Mouse (Mus musculus) T-cell, adult 66 days (primary cell): ENCODE data around the gene Cd79b. TPM values are rescaled to one million over a fixed set of nuclear protein-coding genes. Genes with fewer than 3 reads are reported as not detected.

Experiments
- total RNA-seq, 2 experiments: library from RNA; stranded (reverse); gene quantifications; 3 replicates in 1 of 2; 4 replicates in 1 of 2; pipeline ENCODE4 v1.2.4; 2023

Gene Cd79b
- total RNA-seq, result 10 to 100 TPM in 1 of 2 experiments, 1 to 10 TPM in 1; 4.0 to 11.3 TPM

DNA sequence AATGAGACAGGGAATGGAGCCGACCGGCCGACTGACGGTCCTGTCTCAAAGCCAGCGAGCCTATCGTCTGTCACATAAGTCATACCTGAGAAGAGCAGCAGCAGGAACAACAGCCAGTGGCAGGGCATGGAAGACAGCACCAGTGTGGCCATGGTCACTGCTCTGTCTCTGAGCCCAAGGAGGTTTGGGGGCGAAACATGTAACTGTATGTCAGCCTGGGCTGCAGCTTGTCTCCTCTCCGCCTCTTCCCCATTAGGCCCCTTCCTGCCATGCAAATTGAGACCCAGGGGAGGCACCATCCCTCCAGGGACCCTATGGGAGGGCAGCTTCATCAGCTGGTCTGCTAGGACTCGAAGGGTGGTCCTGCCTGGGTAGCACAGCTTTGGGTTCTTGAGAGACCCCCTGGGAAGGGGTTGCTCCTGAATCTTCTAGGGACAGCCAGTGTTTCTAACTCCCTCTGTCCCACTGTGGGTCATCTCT lies at the start of gene Cd79b:
Cd79b (minus strand) TSS at position 430 of the 480 bp plus-strand sequence.

DNA sequence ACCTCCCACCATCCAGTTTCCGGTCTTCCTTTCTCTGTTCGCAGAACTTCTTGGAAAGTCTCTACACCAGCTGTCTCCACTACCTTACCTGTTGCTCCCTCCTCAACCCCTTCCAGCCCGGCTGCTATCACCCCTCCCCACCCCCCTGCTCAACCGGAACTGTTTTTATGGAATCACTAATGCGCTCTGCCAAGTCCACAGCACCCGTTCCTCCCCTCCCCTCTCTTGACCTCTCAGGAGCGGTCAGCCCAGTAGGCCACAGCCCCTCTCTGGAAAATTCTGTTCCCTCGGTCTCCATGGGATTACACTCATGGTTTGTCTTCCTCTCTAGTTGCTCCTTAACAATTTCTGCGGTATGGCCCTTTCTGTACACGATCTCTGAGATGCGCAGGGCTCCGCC lies 38.6 kb upstream of the Cd79b start, which contains the start of gene Scn4a:
Scn4a (minus strand) TSS at position 101 of the 400 bp plus-strand sequence.

DNA sequence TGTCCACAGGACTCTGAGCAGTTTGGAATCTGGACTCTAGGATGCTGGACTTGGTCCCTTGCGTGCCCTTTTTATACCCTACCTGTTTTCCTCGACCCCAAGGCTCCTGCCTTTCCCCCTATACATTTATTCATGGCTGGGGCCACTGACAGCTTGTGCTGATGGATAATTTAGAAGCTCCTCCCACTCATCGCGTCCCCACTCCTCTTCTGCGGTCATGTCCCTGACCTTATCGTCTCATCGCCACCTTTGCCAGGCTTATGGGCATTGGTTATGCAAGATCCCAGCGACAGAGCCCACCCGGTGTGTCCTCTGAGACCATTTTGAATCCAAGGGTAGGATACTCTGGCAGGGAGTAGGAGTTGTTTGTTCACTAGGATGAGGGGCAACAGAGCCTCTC lies 12.8 kb downstream of the Cd79b start, which contains the start of gene Gh:
Gh (minus strand) TSS at position 101 of the 400 bp plus-strand sequence.

DNA sequence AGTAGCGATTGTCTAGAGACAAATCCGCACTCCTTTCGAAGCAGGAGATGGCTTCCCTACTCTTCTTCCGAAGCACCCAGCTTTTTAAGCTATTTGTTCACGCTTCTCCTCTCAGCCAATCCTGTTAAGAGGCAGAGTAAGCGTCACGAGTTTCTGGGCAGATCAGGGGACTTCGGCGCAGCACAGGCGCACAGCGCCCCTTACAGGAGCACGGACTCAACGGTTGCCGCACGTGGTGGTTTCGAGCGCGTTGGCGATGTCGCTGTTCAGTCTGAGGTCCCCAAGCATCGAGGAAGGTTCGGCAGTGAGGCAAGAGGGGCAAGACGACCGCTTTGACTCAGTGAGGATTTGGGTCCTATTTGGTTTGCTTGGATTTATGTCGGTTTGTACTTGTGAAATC lies 38.1 kb downstream of the Cd79b start, which contains the start of gene Tcam1:
Tcam1 (plus strand) TSS at position 219 of the 400 bp plus-strand sequence.

DNA sequence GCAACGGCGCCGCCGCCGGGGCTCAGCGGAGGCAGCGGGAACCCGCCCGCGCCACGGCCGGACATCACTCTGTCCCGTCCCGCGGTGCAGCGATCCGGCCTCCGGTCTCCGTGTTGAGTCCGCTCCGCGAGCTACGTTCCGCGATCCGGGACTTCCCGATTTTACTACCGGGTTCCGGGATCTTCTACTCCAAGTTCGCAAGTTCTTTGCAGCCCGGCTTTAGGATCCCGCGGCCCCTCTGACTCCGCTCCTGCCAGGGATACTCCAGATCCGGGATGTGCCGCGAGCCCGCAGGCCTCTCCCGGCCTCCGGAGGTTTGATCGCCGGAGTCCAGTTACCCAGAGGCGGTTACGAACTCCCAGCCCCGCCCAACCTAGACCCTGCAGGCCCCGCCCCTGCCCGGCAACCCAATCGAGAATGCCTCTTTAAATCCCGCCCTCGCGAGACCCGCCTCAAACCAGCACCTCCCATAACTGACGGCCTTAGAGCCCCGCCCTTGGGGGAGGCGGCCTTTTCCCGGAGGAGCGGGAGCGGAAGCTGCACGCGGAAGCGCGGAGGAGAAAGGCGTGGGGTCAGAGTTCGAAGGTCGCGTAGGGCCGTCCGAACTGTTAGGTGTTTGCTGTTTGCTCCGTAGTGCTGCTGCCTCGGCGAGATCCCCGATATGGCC lies 41.8 kb downstream of the Cd79b start, which contains the start of gene Smarcd2:
Smarcd2 (minus strand) TSS at position 329 of the 667 bp plus-strand sequence.

Other genes with a start within 250 kb of the Cd79b start
- 1 to 10 TPM; 7.5 to 8.9 TPM for gene Taco1, start 248.7 kb downstream of the Cd79b start, total RNA-seq
- gene Map3k3, start 230.1 kb downstream of the Cd79b start, total RNA-seq, result 100 to 1,000 TPM; 162 to 175 TPM
- 10 to 100 TPM; 18.0 to 22.1 TPM for gene Gm10840, start 153.9 kb downstream of the Cd79b start, total RNA-seq
- 100 to 1,000 TPM; 806 to 815 TPM for gene Limd2, start 153.9 kb downstream of the Cd79b start, total RNA-seq
- 10 to 100 TPM; 26.8 to 30.0 TPM for gene Strada, start 112.6 kb downstream of the Cd79b start, total RNA-seq
- 10 to 100 TPM; 45.3 to 52.9 TPM for gene Ccdc47, start 98.4 kb downstream of the Cd79b start, total RNA-seq
- gene Ddx42, start 97.8 kb downstream of the Cd79b start, total RNA-seq, result 10 to 100 TPM; 66.9 to 80.2 TPM
- 100 to 1,000 TPM; 103 TPM for gene Ftsj3, start 58.7 kb downstream of the Cd79b start, total RNA-seq
- 10 to 100 TPM; 52.2 to 59.5 TPM for gene Psmc5, start 58.6 kb downstream of the Cd79b start, total RNA-seq
- 100 to 1,000 TPM; 110 to 113 TPM for gene Smarcd2, start 41.8 kb downstream of the Cd79b start, total RNA-seq
- under 1 TPM; 0.26 to 0.36 TPM for gene Tcam1, start 38.1 kb downstream of the Cd79b start, total RNA-seq
- gene Gh, start 12.9 kb downstream of the Cd79b start, total RNA-seq, result not detected
- under 1 TPM; 0.12 to 0.77 TPM for gene Scn4a, start 38.5 kb upstream of the Cd79b start, total RNA-seq
- gene Prr29, start 50.7 kb upstream of the Cd79b start, total RNA-seq, result under 1 TPM; 0.76 to 0.80 TPM
- 10 to 100 TPM; 58.5 to 71.3 TPM for gene Icam2, start 73.3 kb upstream of the Cd79b start, total RNA-seq
- 10 to 100 TPM; 14.1 to 14.6 TPM for gene Ern1, start 173.1 kb upstream of the Cd79b start, total RNA-seq